Mouse (Mus musculus) thymus, postnatal 10 days (tissue): ENCODE data around the gene Veph1.

Experiments used
- DNase-seq, 2 experiments: peaks; one replicate each; pipeline ENCODE4 v3.0.0; 2021; ENCODE audit warnings: low spot score in 2 of 2

Veph1 gene

GRCm38 (mm10) chr3:66024220-66024792, 272.3 kb downstream of the Veph1 start:
- DNase-seq = no peak

GRCm38 (mm10) chr3:66019171-66019570, 277.5 kb downstream of the Veph1 start:
- no peak for DNase-seq

- no peak for DNase-seq
Observed at GRCm38 (mm10) chr3:66007632-66008401, 288.8 kb downstream of the Veph1 start.

- no peak for DNase-seq
Observed at GRCm38 (mm10) chr3:66004989-66005388, 291.6 kb downstream of the Veph1 start.

GRCm38 (mm10) chr3:66004220-66004951, 292.3 kb downstream of the Veph1 start:
- DNase-seq = no peak
